Mouse (Mus musculus): ENCODE measurements around the gene Lmx1b.

DNA sequence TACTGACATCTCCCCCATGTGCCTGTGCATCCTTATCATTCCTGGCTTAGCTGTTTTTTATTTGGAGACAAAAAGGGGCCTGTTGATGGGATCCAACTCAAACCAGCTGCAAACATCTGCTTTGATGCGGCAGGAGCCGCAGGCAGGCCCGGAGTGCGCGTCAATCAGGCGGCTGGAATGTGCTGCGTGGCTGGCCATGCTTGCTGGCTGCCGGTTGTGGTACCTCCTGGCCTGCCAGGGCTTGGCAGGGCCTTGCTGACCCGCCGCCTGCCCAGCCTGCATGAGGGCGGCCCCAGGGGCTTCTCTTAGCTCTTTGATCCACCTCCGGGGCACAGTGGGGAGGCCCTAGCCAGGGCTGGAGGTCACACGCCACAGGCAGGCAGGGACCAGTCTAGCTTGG, 64.9 kb downstream of the Lmx1b start:
- TF ChIP-seq CTCF (IDR thresholded peaks at IDR 0.05; ENCODE audit: extremely low read depth, insufficient read depth, insufficient read length, insufficient replicate concordance) (no peak), POLR2A (IDR thresholded peaks at IDR 0.05; ENCODE audit: low read depth, low read length) (no peak)
